Mouse (Mus musculus): ENCODE results near the gene Mark4. TPM values are rescaled to one million over a fixed set of nuclear protein-coding genes. Genes with fewer than 3 reads are reported as not detected.

Mark4 gene
- polyA plus RNA-seq, 1 experiment from 2014 or later: 16.1 TPM

GRCm38 (mm10) chr7:19467638-19468037 lies 9.0 kb upstream of the Mark4 start:
- 45% methylated on average over 6 of the region's 6 CpGs for WGBS
- ATAC-seq (ENCODE audit: low FRiP score): no peak
- H3K4me3 ChIP-seq: no peak overlapping the region
- no peaks in the 10 kb centered on the region for H3K36me3 ChIP-seq
- H3K9ac ChIP-seq: no peak overlapping the region
- no peak overlapping the region for H3K27ac ChIP-seq
- H3K4me1 ChIP-seq (replicated peaks): peaks cover 4% of the 10 kb centered on the region; the same call in 1 of the 2 replicates
- no peak overlapping the region for H3K4me2 ChIP-seq
- peaks cover 92% of the 10 kb centered on the region for H3K27me3 ChIP-seq
- H3K9me3 ChIP-seq: no peaks in the 10 kb centered on the region

DNA sequence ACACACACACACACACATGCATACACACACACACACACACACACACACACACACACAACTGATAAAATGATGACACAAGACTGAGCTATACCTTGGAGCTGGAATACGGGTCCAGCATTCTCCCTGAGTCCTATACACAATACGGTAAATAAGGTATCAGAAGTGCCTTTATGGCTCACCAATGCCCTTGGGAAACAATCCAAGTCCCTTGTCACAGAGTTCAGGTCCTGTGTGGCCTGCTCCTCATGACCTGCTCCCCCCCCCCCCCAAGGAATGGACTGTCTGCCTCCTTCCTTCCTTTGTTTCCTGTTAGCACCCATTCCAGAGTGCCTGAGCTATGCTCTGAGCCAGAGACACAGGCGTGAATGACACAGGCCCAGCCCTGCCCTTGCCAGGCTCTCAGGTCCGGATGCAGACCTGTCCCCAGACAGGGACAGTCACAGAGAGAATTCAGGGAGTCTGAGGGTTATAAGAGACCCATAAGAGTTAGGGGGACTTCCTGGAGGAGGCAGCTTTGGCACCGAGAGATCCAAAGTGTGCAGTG lies 8.1 kb upstream of the Mark4 start:
- Histone ChIP-seq H3K9ac (no peak overlapping the region), H3K9me3 (no peaks in the 10 kb centered on the region), H3K4me2 (no peak overlapping the region), H3K4me1 (replicated peaks) (peaks cover 4% of the 10 kb centered on the region; the same call in 1 of the 2 replicates), H3K4me3 (no peak overlapping the region), H3K36me3 (no peaks in the 10 kb centered on the region), H3K27me3 (peaks cover 82% of the 10 kb centered on the region), H3K27ac (no peak overlapping the region)
- 68% methylated on average over 5 of the region's 5 CpGs for WGBS
- no peak for ATAC-seq (ENCODE audit: low FRiP score)

DNA sequence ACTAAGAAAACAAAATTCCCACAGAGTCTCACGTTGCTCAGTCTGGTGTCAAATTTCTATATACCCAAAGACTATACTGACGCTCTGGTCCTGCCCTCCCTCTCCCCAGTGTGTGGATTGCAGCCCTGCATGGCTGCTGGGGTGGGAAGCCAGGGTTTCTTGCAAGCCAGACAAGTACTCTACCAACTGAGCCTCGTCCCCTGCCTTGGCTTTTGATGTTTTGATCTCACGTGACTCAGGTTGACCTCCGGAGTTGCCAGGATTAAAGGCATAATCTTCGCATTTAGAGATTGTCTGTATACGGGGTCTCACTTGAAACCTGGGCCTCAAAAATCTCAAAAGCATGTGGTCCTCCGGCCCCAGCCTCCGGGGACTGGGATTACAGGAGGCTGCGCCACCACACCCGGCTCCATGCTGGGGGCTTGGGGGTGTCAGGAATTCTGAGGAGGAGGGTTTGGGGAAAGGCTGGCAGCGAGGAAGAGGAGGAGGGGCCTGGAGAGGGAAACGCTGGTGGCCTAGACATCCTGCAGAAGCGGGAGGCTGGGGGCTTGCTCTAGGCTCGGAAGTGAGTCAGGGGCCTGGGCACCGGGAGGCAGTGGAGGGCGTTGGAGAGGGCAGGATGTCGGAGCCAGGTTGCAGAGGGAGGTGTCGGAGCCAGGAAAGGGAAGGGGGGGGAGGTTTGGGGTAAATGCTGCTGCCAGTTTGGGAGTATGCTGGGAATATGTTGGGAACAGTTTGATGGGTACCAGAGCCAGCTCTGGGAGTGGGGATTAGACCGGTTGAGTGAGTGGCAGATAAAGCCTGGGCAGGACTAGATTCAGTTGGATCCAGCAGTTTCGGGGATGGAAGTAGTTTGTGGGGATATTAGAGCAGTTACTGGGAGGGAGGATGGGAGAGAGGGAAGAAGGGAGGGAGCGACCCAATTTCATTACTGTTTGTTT lies 6.0 kb upstream of the Mark4 start:
- H3K9ac ChIP-seq: 0 out of 2 replicates have a peak overlapping the region, but pooled peaks have one; percentile 5
- peaks cover 63% of the 10 kb centered on the region for H3K27me3 ChIP-seq
- H3K4me2 ChIP-seq: no peak overlapping the region
- H3K4me1 ChIP-seq (replicated peaks): peaks cover 6% of the 10 kb centered on the region
- no peak for ATAC-seq (ENCODE audit: low FRiP score)
- H3K4me3 ChIP-seq: no peak overlapping the region
- 13% methylated on average over 22 of the region's 22 CpGs for WGBS
- H3K27ac ChIP-seq: no peak overlapping the region
- no peaks in the 10 kb centered on the region for H3K9me3 ChIP-seq
- no peaks in the 10 kb centered on the region for H3K36me3 ChIP-seq

DNA sequence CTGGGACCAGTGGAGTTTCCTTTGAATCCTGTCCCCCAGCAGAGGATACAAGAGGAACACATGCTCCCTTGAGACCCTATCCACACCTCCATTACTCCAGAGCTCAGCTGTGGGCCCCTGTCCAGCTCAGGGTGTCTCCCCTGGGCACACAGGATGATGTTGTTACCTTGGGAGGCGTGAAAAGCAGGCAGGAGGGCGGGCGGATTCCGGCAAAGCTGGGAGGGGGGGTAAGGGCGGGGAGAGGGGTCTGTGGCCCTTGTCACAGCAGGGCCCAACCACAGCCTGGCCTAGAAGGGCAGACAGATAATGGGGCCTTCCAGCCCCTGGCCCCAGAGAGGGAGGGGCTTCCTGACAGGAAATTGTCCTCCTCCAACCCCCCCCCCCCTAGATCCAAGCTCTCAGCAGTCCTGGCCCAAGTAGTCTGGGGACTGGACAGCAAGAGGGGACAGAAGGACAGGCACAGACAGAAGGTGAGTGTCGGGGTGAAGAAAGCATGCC lies 4.3 kb upstream of the Mark4 start, which contains the start of gene Exoc3l2:
TSS of gene Exoc3l2 (plus strand) at position 448 of the 498 bp plus-strand sequence.
- no peak for ATAC-seq (ENCODE audit: low FRiP score)
- Histone ChIP-seq H3K9me3 (no peaks in the 10 kb centered on the region), H3K4me2 (no peak within 1 kb of the TSS), H3K9ac (no peak within 1 kb of the TSS), H3K36me3 (no peaks in the 10 kb centered on the region), H3K27ac (no peak within 1 kb of the TSS), H3K27me3 (peaks cover 47% of the 10 kb centered on the region), H3K4me3 (no peak within 1 kb of the TSS), H3K4me1 (replicated peaks) (peaks cover 6% of the 10 kb centered on the region)
- 23% methylated on average over 6 of the region's 6 CpGs for WGBS

DNA sequence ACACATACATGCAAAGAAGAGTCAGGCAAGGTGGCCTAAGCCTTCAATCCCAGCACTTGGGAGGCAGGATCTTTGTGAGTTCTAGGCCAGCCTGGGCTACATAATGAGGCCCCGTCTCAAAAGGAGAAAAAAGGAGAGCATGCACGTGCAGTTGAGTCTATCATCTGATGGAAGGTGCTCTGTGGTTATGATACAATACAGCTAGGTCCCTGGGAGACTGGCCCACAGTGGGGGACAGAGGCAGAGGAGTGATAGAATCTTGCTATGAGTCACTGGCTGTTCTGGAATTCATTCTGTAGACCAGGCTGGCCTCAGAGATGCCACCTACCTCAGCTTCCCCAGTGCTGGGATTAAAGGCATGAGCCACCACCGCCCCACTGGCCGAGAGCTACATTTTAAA lies 3.8 kb upstream of the Mark4 start:
- no peak for ATAC-seq (ENCODE audit: low FRiP score)
- Histone ChIP-seq H3K27me3 (peaks cover 43% of the 10 kb centered on the region), H3K4me2 (no peak overlapping the region), H3K4me1 (replicated peaks) (peaks cover 10% of the 10 kb centered on the region), H3K27ac (no peak overlapping the region), H3K4me3 (no peak overlapping the region), H3K36me3 (no peaks in the 10 kb centered on the region), H3K9ac (no peak overlapping the region), H3K9me3 (no peaks in the 10 kb centered on the region)
- WGBS: 57% methylated on average over 4 of the region's 4 CpGs

DNA sequence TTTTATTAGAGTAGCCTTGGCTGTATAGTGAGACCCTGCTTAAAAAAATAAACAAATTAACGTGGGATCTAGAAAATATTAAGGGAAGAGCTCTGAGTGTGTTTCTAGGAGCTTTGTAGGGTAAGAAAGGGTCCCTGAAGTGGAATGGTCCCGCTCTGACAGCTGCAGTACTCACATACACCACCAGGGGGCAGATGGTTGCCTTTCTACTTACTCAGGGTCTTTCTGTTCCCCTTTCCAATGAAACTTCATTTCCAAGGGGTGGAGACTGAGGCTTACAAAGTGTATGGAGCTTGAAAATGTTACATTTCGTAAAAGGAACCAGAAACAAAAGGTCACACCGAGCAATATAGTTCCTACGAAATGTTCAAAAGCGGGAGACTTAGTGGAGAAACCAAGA lies 2.9 kb upstream of the Mark4 start:
- no peaks in the 10 kb centered on the region for H3K36me3 ChIP-seq
- H3K4me3 ChIP-seq: no peak overlapping the region
- no peak overlapping the region for H3K27ac ChIP-seq
- no peak overlapping the region for H3K4me2 ChIP-seq
- H3K4me1 ChIP-seq (replicated peaks): peaks cover 19% of the 10 kb centered on the region
- peaks cover 33% of the 10 kb centered on the region for H3K27me3 ChIP-seq
- no peak for ATAC-seq (ENCODE audit: low FRiP score)
- no peak overlapping the region for H3K9ac ChIP-seq
- WGBS: 15% methylated on average over 6 of the region's 6 CpGs
- H3K9me3 ChIP-seq: no peaks in the 10 kb centered on the region

DNA sequence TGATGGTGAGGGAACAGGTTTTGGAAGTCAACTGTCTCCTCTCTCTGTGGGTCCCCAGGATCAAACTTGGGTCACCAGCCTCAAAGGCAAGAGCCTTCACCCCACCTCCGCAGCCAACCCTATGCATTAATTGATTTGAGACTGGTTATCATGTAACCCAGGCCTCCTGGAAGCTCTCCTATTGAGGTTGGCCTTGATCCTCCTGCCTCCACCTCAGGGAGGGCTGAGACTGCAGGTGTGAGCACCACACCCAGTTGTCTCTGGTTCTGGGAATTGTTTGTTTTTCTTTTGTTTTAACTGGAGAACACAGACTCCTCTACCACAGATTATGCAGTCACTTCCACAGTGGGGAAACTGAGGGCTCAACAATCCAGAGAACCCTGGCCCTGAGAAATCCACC lies 1.9 kb upstream of the Mark4 start:
- Histone ChIP-seq H3K4me1 (replicated peaks) (peaks cover 29% of the 10 kb centered on the region), H3K4me3 (no peak overlapping the region), H3K9me3 (no peaks in the 10 kb centered on the region), H3K27ac (no peak overlapping the region), H3K36me3 (peaks cover 9% of the 10 kb centered on the region), H3K27me3 (peaks cover 23% of the 10 kb centered on the region), H3K9ac (no peak overlapping the region), H3K4me2 (no peak overlapping the region)
- ATAC-seq (ENCODE audit: low FRiP score): no peak
- 63% methylated on average over 1 of the region's 1 CpGs for WGBS

DNA sequence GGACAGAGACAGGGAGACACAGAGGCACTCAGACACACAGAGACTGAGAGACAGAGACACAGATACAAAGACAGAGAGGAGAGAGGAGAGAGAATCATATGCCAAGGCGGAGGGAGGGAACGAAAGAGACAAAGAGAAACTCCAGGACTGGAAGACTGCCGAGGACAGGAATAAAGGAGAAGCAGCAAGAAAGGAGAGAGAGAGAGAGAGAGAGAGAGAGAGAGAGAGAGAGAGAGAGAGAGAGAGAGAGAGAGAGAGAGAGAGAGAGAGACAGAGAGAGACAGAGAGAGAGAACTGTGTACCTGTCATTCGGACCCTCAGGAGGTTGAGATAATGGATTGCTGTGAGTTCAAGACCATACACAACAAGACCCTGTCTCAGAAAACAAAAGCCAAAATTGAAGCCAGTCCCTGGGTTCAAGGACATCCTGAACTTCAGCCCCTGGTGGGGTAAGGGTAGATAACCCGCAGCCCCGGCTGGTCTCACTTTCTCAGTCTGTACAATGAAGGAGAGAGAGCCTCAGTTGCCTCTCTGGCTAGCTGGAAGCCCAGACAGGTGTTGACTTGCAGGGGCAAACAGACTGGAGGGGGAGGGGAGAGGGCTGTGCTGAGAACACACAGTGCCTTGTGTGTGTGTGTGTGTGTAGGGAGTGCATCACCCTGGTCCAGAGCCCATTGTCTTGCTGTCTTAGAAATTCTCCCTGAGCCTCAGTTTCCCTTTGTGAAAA lies 686 bp upstream of the Mark4 start:
- Histone ChIP-seq H3K9me3 (no peaks in the 10 kb centered on the region), H3K4me1 (replicated peaks) (peaks cover 29% of the 10 kb centered on the region), H3K36me3 (peaks cover 9% of the 10 kb centered on the region), H3K9ac (peak overlapping the region; percentile 96), H3K4me2 (peak overlapping the region; percentile 68), H3K27ac (peak overlapping the region; percentile 90), H3K27me3 (peaks cover 11% of the 10 kb centered on the region), H3K4me3 (peak overlapping the region; percentile 87)
- ATAC-seq (ENCODE audit: low FRiP score): no peak
- 15% methylated on average over 6 of the region's 6 CpGs for WGBS

- H3K9me3 ChIP-seq: no peaks in the 10 kb centered on the region
- peak overlapping the region; percentile 90 for H3K27ac ChIP-seq
- WGBS: under 1% methylated on average over 26 of the region's 31 CpGs
- H3K4me1 ChIP-seq (replicated peaks): peaks cover 29% of the 10 kb centered on the region
- H3K9ac ChIP-seq: peak overlapping the region; percentile 96
- peak overlapping the region; percentile 98 for H3K4me2 ChIP-seq
- peak; percentile 69 for ATAC-seq (ENCODE audit: low FRiP score)
- H3K4me3 ChIP-seq: peak overlapping the region; percentile 87
- H3K36me3 ChIP-seq: peaks cover 17% of the 10 kb centered on the region
- H3K27me3 ChIP-seq: 0 out of 2 replicates have a peak, but pooled peaks cover 5% of the 10 kb centered on the region
Observed at GRCm38 (mm10) chr7:19458072-19458486, 542 bp downstream of the Mark4 start.

DNA sequence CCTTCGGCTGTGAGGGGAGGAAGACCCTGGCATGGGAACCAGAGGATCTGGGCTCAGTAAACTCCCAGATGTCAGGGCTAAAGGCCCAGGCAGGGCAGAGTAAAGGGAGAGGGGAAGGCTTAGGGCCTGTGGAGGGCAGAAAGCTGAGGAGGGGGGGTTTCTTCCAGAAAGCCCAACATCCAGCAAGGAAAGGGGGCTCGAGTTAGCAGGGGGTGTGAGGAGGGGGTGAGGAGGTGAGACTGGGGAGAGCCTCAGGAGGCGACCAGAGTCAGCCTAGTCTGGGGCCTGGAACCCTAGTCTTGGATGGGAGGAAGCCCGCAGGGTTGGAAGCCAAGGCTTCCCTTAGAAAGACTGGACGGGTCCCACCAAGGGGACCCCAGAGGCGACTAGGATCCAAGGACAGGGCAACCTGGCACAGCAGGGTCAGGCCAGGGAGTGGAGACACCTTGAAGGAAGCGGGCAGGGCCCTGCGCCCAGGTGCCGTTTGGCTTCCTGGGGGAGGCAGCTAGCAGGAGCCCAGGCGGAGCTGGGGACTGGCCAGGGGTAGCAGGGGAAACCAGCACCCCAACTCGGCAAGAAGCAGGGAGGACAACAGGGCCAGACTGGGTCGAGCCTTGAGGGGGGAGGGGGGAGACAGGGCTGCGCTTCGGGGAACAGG lies 1.1 kb downstream of the Mark4 start:
- ATAC-seq (ENCODE audit: low FRiP score): peak; percentile 36
- peak overlapping the region; percentile 90 for H3K27ac ChIP-seq
- peak overlapping the region; percentile 98 for H3K4me2 ChIP-seq
- WGBS: 10% methylated on average over 14 of the region's 14 CpGs
- peaks cover 29% of the 10 kb centered on the region for H3K4me1 ChIP-seq (replicated peaks)
- H3K4me3 ChIP-seq: peak overlapping the region; percentile 87
- H3K9me3 ChIP-seq: no peaks in the 10 kb centered on the region
- peaks cover 17% of the 10 kb centered on the region for H3K36me3 ChIP-seq
- H3K27me3 ChIP-seq: no peaks in the 10 kb centered on the region
- H3K9ac ChIP-seq: peak overlapping the region; percentile 96

- ATAC-seq (ENCODE audit: low FRiP score): no peak
- Histone ChIP-seq H3K9me3 (no peaks in the 10 kb centered on the region), H3K4me1 (replicated peaks) (peaks cover 29% of the 10 kb centered on the region), H3K4me3 (peak overlapping the region; percentile 87; the same call in 1 of the 2 replicates), H3K27me3 (no peaks in the 10 kb centered on the region), H3K4me2 (peak overlapping the region; percentile 98), H3K9ac (0 out of 2 replicates have a peak overlapping the region, but pooled peaks have one; percentile 96), H3K36me3 (peaks cover 24% of the 10 kb centered on the region), H3K27ac (no peak overlapping the region)
- WGBS: 96% methylated on average over 7 of the region's 7 CpGs
Observed at GRCm38 (mm10) chr7:19456628-19457027, 2.0 kb downstream of the Mark4 start.
